Mouse (Mus musculus): Measurements from ENCODE around the gene Arl5a.

DNA sequence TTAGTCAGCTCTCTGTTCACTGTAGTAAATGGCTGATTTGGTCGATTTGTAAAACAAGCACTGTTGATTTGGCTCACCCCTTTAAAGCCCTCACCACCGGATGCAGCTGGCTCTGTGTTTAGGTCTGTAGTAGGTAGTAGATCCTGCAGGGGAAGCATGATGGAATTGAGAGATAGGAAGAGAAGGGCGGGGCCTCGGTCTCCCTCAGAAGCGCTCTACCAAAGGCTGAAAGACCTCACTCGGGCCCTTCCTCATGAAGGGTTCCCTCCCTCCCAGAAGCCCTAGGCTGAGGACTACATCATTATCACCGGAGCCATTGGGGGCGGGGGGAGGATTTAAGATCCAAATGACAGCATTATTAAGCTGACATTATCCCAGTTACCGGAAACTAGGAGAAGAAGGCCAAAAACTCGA is 45.8 kb downstream of the Arl5a start:
- TF ChIP-seq MAX (IDR thresholded peaks at IDR 0.05; ENCODE audit: low read depth) (no peak), MYOD1 (IDR thresholded peaks at IDR 0.05; ENCODE audit: control insufficient read depth in 1 of 3, insufficient read length in 2 of 3, low read depth in 2 of 3) (no peak)
